Mouse (Mus musculus) 3134 (cell line): Measurements from ENCODE around the gene I0C0044D17Rik.

Experiments used
- DNase-seq: peaks from one replicate; pipeline ENCODE4 v3.0.0-alpha.2; 2011; ENCODE audit warnings: low spot score; ENCODE audit not compliant: insufficient read length; ENCODE audit errors: extremely low read depth

Gene I0C0044D17Rik

GRCm38 (mm10) chr4:98834782-98835181 is 11.1 kb upstream of the I0C0044D17Rik start:
- no peak for DNase-seq

- no peak for DNase-seq
Measured at GRCm38 (mm10) chr4:98831726-98832125, 8.1 kb upstream of the I0C0044D17Rik start.

DNA sequence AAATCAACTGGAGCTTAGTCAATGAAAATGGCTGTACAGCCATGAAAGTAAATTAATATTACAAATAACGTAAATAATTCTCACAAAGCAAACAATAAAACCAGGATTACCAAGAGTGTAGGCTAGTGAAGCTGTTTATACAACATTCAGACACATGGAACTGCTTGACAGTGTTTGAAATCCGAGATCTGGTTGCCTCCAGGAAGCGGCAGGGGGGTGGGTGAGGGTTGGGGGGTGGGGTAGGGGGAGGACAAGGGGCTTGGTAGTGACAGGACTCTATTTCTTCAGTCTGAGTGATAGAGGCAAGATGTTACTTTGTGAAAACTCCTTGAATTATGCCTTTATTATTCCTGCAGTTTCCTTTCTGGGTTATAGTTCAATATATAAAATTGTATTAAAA is 3.1 kb upstream of the I0C0044D17Rik start:
- DNase-seq, result no peak

DNA sequence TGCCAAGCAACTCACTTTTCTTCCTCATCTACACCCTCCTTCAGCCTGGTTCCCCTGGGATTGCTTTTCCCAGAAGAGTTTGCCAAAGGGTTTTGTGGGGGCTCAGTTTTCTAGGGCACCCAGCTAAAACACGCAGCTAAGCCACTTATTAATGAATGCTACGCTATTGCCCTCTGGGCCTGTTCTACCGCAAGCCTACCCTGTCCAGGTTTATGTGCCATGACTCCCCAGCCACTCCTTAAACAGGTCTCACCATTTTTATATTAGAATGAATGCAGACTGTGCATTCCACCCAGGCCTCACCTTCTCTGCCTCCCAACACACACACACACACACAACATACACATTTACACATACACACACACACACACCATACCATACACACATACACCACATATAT is 593 bp downstream of the I0C0044D17Rik start:
- no peak for DNase-seq

DNA sequence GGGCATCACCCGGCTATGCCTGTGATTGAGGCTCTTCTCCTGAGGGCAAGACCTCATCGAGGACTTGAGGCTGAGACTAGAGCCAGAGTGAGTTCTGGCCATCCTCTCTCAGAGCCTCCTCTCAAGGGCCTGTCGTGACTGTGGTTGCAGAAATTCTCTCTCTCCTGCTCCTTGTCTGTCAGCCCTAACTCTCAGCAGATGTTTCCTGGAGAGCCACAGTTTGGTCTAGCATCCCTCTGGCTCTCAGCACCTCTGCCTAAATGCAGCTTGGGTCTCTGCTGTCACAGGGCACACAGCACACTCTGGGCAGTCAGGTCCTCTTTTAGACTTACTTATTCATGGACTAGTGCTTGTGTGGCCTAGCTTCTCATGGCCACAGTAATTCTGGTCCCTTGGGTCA is 1.2 kb downstream of the I0C0044D17Rik start:
- no peak for DNase-seq

DNA sequence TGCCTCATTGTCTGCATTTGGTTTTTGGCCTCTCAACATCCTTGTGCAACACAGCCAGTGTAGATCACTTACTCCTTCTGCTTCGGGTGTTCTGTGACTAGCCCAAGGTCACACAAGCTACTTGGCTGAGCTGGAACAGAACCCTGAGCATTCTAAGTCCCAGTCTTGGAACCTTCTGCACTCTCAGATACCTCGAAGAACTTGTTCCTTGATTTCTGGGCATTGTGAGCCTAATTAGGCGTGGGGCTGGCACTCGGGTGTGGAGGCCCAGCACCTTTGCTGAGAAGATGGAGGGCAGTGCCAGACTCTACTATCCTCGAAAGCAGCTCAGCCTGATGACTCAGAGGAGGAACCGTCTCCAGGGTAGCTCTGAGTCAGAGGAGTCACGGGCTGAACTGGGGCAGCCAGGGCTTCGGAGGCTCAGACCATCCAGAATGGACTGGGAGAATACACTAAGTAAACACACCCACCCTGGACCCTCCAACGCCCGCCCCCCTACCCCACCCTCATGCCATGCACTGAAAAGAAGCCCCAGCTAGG is 4.4 kb downstream of the I0C0044D17Rik start:
- DNase-seq, result peak; percentile 42

DNA sequence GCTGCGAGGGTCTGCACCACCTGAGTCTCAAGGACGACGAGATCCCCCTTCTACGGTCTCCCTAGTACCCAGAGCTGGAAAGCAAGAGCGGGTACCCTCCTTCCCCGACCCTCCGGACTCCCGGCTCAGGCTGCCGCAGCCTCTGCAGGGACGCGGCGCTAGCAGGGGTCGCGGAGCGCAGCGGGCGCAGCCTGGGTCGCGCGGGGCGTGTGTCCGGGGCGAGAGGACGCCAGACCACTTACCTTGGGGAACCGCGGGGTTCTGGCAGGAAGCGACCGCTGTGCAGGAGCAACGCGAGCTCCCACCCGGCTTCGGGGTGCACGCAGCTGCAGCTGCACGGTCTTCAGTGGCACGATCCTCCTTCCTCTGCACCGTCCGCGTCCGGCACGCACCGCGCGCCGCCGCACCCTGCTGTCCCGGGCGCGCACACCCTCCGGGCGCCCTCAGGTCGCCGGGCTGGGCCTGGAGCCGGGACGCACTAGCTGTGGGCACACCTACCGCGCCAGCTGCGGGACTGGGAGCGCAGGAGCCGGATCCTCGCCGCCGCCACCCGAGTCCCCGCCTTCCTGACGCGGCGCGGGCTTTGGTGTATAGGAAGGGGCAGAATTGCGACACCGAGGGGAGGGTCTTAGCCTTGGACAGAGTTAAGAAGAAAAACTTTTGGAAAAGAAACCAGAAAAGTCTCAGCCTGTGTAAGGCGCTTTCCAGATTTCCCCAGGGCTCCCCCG is 6.3 kb downstream of the I0C0044D17Rik start, which contains the start of gene Kank4:
Gene Kank4 (minus strand): TSS at position 354 of the 728 bp plus-strand sequence.
- DNase-seq, result no peak

DNA sequence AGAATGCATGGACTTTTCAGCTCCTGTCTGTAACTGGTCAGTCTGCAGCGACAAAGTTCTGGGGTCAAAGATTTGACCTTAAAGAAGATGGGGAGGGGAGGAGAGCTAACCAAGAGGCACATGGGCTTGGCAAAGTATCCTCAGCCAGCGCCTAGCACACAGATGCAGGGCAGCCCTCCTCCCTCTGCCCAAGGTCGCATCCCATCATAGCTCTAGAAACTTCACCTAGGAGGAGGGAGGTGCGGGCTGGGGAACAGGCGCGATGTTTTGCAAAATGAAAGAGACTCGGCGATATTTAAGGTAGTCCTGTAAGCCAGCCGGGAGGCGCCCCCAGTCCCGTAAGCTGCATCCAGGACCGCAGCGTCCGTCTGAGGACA is 6.8 kb downstream of the I0C0044D17Rik start:
- DNase-seq, result no peak

- no peak for DNase-seq
Measured at GRCm38 (mm10) chr4:98806306-98806705, 17.3 kb downstream of the I0C0044D17Rik start.

- no peak for DNase-seq
Measured at GRCm38 (mm10) chr4:98805291-98806048, 18.2 kb downstream of the I0C0044D17Rik start.

DNA sequence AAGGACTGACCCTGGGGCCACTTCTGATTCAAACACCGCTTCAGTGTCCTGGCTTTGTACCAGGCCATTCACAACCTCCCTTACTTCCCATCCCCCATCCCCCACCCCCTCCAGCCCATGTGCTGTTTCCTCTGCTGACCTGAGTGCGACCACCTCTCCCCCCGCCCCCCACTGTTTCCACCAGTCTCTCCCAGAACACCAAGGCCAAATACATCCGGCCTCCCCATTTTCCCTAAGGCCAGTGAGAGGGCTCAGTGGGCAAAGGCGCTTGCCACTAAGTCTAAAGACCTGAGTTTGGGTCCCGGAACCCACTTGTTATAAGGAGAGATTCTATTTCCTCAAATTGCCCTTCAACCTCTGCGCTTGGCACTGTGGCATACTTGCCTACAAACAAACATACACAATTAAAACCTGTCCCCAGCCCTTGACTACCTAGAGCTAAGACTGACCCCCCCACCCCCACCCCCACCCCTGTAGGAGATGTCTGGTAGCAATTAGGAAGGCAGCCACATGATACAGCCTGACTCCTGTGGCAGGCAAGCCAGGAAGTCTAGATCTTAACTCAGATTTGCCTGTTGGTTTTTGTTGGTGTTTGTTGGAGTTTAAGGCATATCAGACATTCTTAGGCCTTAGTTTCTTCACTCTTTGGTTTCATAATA is 19.0 kb downstream of the I0C0044D17Rik start:
- DNase-seq, result no peak

DNA sequence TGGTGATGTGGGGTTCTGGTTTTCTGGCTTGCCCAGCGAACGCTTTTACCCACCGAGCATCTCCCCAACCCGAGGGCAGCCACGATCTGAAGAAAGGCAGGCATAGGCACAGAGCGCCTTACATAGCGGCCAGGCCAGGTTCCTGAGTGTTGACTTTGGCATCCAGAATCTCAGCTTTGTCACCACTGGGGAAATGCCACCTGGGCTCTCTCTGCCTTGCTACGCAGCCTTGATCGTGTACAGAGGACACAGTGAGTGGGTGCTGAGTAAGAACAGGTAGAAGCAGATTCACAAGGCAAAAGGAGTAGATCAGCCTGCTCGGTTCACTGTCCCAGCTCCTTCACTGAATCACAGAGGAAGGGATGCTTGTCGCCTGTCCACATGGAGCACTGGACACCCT is 21.9 kb downstream of the I0C0044D17Rik start:
- DNase-seq, result no peak

DNA sequence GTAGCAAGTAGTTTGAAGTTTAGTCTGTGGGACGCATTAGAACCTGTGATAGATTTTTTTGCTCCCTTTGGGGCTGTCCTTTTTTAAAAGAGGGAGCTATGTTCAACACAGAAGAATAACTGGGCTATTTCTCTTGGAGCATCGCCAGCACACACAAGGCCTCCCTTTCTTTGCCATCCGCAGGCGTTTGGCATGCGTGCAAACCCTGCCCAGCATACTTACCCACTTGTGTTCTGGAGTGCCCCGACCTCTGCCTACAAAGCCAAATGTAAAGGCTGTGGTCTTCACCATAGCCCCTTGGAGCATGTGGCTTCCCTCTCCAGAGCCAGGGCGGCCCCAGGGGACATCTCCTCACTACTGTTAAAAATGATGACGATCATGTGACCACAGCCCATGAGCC is 22.8 kb downstream of the I0C0044D17Rik start:
- no peak for DNase-seq

DNA sequence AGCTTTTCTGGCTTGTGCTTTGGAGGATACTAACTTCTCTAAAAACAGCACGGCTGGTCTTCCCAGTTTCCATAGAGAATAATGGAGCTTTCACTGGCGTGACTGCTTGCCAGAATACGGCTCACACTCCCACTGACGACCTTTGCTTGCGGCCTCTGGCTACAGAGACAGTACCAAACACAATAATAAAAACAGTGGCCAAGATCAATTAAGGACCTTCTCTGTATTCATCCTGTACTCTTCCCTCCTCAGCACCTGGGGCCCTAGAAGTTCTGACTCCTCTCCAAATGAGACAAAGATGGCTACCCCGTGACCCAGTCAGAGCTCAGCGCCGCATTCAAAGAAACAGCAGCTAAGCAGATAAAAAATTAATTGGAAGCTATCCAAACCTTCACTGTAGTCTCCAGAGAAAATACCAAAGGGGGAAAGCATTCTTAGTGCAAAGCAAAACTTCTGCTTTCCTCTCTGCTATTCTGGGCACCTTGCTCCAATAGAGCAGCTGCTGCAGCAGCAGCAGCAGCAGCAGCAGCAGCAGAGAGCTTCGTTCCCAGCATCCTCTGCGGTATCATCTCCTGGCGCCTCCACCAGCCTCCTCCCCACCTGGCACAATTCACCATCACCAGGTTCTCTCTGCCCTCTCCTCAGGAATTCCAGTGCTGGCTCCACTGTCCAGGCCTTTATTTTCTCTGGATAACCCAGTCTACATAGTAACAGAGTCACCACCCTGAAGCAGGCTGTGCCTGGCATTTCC is 26.9 kb downstream of the I0C0044D17Rik start:
- DNase-seq, result no peak

DNA sequence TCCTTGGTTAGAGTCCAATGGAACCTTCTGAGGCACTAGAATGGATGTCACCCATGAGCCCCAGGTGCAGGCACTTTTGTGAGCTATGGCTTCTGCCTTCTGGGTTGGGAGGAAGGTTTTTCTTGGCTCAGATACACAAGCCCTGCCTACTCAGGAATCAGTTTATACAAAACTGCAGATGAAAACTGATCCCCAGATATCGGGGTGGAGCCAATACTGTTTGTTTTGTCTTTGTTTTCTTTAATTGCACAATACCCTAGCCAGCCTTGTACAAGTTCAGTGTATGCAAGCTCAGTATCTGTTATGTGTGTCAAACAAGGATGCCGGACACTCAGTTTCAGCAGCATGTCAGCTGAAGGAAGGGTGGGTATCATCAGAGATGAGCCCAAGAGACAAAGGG is 28.4 kb downstream of the I0C0044D17Rik start:
- no peak for DNase-seq

DNA sequence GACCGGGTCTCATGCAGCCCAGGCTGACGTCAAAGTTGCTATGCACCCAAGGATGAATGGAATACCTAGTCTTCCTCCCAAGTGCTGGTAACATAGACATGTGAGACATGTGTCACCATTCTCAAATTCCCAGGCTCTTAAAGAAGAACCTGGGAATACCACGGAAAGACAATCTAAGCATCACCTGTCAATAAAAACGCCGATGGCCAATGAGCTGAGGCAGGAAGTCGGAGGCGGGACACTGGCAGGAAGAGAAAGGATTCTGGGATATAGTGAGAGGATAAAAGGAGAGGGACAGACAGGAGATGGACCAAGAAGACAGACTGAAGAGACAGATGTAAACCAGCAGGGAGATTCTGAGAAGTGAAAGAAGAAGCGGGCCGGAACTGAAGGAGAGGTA is 30.2 kb downstream of the I0C0044D17Rik start:
- DNase-seq, result peak; percentile 77

- no peak for DNase-seq
Measured at GRCm38 (mm10) chr4:98790721-98791120, 32.9 kb downstream of the I0C0044D17Rik start.

GRCm38 (mm10) chr4:98789861-98790311 is 33.8 kb downstream of the I0C0044D17Rik start:
- no peak for DNase-seq

- no peak for DNase-seq
Measured at GRCm38 (mm10) chr4:98789133-98789765, 34.4 kb downstream of the I0C0044D17Rik start.

GRCm38 (mm10) chr4:98786281-98786680 is 37.4 kb downstream of the I0C0044D17Rik start:
- no peak for DNase-seq
